Mouse (Mus musculus): Measurements from ENCODE around the gene Sox30. TPM values are rescaled to one million over a fixed set of nuclear protein-coding genes. Genes with fewer than 3 reads are reported as not detected.
"Not testable (repeated sequence)": the region's sequence is repeated elsewhere in the genome, so short reads cannot be mapped to it uniquely, and the experiment has no call there.

The Sox30 gene
- polyA plus RNA-seq, 1 experiment: 0.09 TPM

GRCm38 (mm10) chr11:46052105-46052659 lies 72.1 kb downstream of the Sox30 start, which contains the start of gene Gm12166:
Gene Gm12166, minus strand, starts transcription at chr11:46052321.
- 23% methylated on average over 19 of the region's 19 CpGs for WGBS
- H3K4me3 ChIP-seq (replicated peaks; ENCODE audit: extremely low read depth, low read depth, low read length); H3K4me1 ChIP-seq (ENCODE audit: control insufficient read depth, insufficient read depth, low read length): not testable (repeated sequence)
- peak; percentile 83 for TF ChIP-seq CTCF (IDR thresholded peaks at IDR 0.05; ENCODE audit: insufficient read depth, low read length)
- DNase-seq: peak; percentile 62

- H3K4me3 ChIP-seq (replicated peaks; ENCODE audit: extremely low read depth, low read depth, low read length); DNase-seq; H3K4me1 ChIP-seq (ENCODE audit: control insufficient read depth, insufficient read depth, low read length): not testable (repeated sequence)
- 95% methylated on average over 3 of the region's 3 CpGs for WGBS
These were observed 73.3 kb downstream of the Sox30 start for GRCm38 (mm10) chr11:46053457-46053856.

- TF ChIP-seq CTCF (IDR thresholded peaks at IDR 0.05; ENCODE audit: insufficient read depth, low read length): no peak
- TF ChIP-seq POLR2A (IDR thresholded peaks at IDR 0.05; ENCODE audit: borderline replicate concordance, extremely low read depth, low read depth, low read length): no peak
- Histone ChIP-seq H3K4me3 (replicated peaks; ENCODE audit: extremely low read depth, low read depth, low read length) (no peak overlapping the region), H3K4me1 (ENCODE audit: control insufficient read depth, insufficient read depth, low read length) (peaks cover 6% of the 10 kb centered on the region)
- no peak for DNase-seq
- 73% methylated on average over 5 of the region's 5 CpGs for WGBS
These were observed 74.2 kb downstream of the Sox30 start for GRCm38 (mm10) chr11:46054311-46054710.

GRCm38 (mm10) chr11:46054911-46055895 lies 75.1 kb downstream of the Sox30 start:
- 39% methylated on average over 13 of the region's 13 CpGs for WGBS
- no peak for TF ChIP-seq POLR2A (IDR thresholded peaks at IDR 0.05; ENCODE audit: borderline replicate concordance, extremely low read depth, low read depth, low read length)
- H3K4me1 ChIP-seq (ENCODE audit: control insufficient read depth, insufficient read depth, low read length): peaks cover 6% of the 10 kb centered on the region
- no peak for DNase-seq
- peak overlapping the region; percentile 77 for H3K4me3 ChIP-seq (replicated peaks; ENCODE audit: extremely low read depth, low read depth, low read length)

- H3K4me3 ChIP-seq (replicated peaks; ENCODE audit: extremely low read depth, low read depth, low read length): peak within 1 kb of the TSS; percentile 77
- H3K4me1 ChIP-seq (ENCODE audit: control insufficient read depth, insufficient read depth, low read length): peaks cover 6% of the 10 kb centered on the region
- 1% methylated on average over 49 of the region's 51 CpGs for WGBS
- peak; percentile 72 for DNase-seq
- TF ChIP-seq CTCF (IDR thresholded peaks at IDR 0.05; ENCODE audit: insufficient read depth, low read length) (no peak), POLR2A (IDR thresholded peaks at IDR 0.05; ENCODE audit: borderline replicate concordance, extremely low read depth, low read depth, low read length) (peak; percentile 69; the same call in 1 of the 2 replicates)
These were observed 76.0 kb downstream of the Sox30 start, which contains the start of gene Adam19 for GRCm38 (mm10) chr11:46055896-46056769. Gene Adam19, plus strand, starts transcription at chr11:46055992.

- WGBS: 3% methylated on average over 25 of the region's 25 CpGs
- H3K4me3 ChIP-seq (replicated peaks; ENCODE audit: extremely low read depth, low read depth, low read length): peak overlapping the region; percentile 77
- peak; percentile 45 for DNase-seq
- TF ChIP-seq POLR2A (IDR thresholded peaks at IDR 0.05; ENCODE audit: borderline replicate concordance, extremely low read depth, low read depth, low read length): no peak
- no peak for TF ChIP-seq CTCF (IDR thresholded peaks at IDR 0.05; ENCODE audit: insufficient read depth, low read length)
- peaks cover 8% of the 10 kb centered on the region for H3K4me1 ChIP-seq (ENCODE audit: control insufficient read depth, insufficient read depth, low read length)
These were observed 76.8 kb downstream of the Sox30 start for GRCm38 (mm10) chr11:46056770-46057411.

GRCm38 (mm10) chr11:46058011-46058410 lies 77.9 kb downstream of the Sox30 start:
- Histone ChIP-seq H3K4me1 (ENCODE audit: control insufficient read depth, insufficient read depth, low read length) (peaks cover 11% of the 10 kb centered on the region), H3K4me3 (replicated peaks; ENCODE audit: extremely low read depth, low read depth, low read length) (peak overlapping the region; percentile 55)
- no peak for DNase-seq
- TF ChIP-seq CTCF (IDR thresholded peaks at IDR 0.05; ENCODE audit: insufficient read depth, low read length): no peak
- no peak for TF ChIP-seq POLR2A (IDR thresholded peaks at IDR 0.05; ENCODE audit: borderline replicate concordance, extremely low read depth, low read depth, low read length)
- WGBS: 28% methylated on average over 9 of the region's 9 CpGs

- no peak overlapping the region for H3K4me3 ChIP-seq (replicated peaks; ENCODE audit: extremely low read depth, low read depth, low read length)
- WGBS: 79% methylated on average over 4 of the region's 4 CpGs
- TF ChIP-seq POLR2A (IDR thresholded peaks at IDR 0.05; ENCODE audit: borderline replicate concordance, extremely low read depth, low read depth, low read length): no peak
- TF ChIP-seq CTCF (IDR thresholded peaks at IDR 0.05; ENCODE audit: insufficient read depth, low read length): no peak
- no peak for DNase-seq
- peaks cover 17% of the 10 kb centered on the region for H3K4me1 ChIP-seq (ENCODE audit: control insufficient read depth, insufficient read depth, low read length)
These were observed 78.8 kb downstream of the Sox30 start for GRCm38 (mm10) chr11:46058916-46059315.
